Mouse (Mus musculus) forebrain, embryonic 11.5 days (tissue): ENCODE data around the gene 4930407I10Rik. TPM values are rescaled to one million over a fixed set of nuclear protein-coding genes. Genes with fewer than 3 reads are reported as not detected.

Source experiments
- ATAC-seq: fragments of 200-750 bp; cut with Nextera tagmentation; replicated peaks from 2 replicates; pipeline ENCODE4 v1.8.0; 2017; ENCODE audit warnings: moderate TSS enrichment; ENCODE audit not compliant: low FRiP score
- DNase-seq: peaks from one replicate; pipeline ENCODE4 v3.0.0-alpha.2; 2017; ENCODE audit warnings: low spot score
- H3K27ac ChIP-seq: fragments of 300-500 bp; sonication (generic); 2 replicates; pipeline ENCODE4 v1.5.1; 2014; ENCODE audit warnings: low read depth, low read length
- H3K27me3 ChIP-seq: fragments of 300-500 bp; sonication (generic); 2 replicates; pipeline ENCODE4 v1.6.1; 2014; ENCODE audit warnings: mild to moderate bottlenecking, low read length, mixed read lengths; ENCODE audit not compliant: control insufficient read depth, insufficient read depth
- H3K36me3 ChIP-seq: fragments of 300-500 bp; sonication (generic); 2 replicates; pipeline ENCODE4 v1.6.1; 2014; ENCODE audit warnings: mild to moderate bottlenecking, low read length, moderate library complexity, mixed read lengths; ENCODE audit not compliant: control insufficient read depth, insufficient read depth
- H3K4me1 ChIP-seq: fragments of 300-500 bp; sonication (generic); replicated peaks from 2 replicates; pipeline ENCODE4 v1.6.1; 2014; ENCODE audit warnings: low read length, mixed read lengths; ENCODE audit not compliant: control insufficient read depth, insufficient read depth
- H3K4me2 ChIP-seq: fragments of 300-500 bp; sonication (generic); 2 replicates; pipeline ENCODE4 v1.6.1; 2014; ENCODE audit warnings: low read depth, mild to moderate bottlenecking, low read length, moderate library complexity, mixed read lengths; ENCODE audit not compliant: severe bottlenecking
- H3K4me3 ChIP-seq: fragments of 300-500 bp; sonication (generic); 2 replicates; pipeline ENCODE4 v1.5.1; 2014; ENCODE audit warnings: low read depth, low read length
- H3K9ac ChIP-seq: fragments of 300-500 bp; sonication (generic); 2 replicates; pipeline ENCODE4 v1.6.1; 2014; ENCODE audit warnings: low read length
- H3K9me3 ChIP-seq: fragments of 300-500 bp; sonication (generic); 2 replicates; pipeline ENCODE4 v1.6.1; 2016; ENCODE audit warnings: low read length, mixed read lengths; ENCODE audit not compliant: control insufficient read depth
- WGBS: fragments of 180-500 bp; shearing (Covaris S2); extraction: QIAGEN DNeasy Blood & Tissue Kit; methylation state at CpG from one replicate; pipeline ENCODE4 v1.1.7; 2014; 5-methylcytosine and 5-hydroxymethylcytosine counted together
- polyA plus RNA-seq: library from polyadenylated mRNA; unstranded; fragments of >200 nt; fragmentation: Nextera tagmentation; extraction: Ambion mirVana; gene quantifications from 2 replicates; pipeline ENCODE4 v1.2.1, GENCODE M21; 2014

Gene 4930407I10Rik
- polyA plus RNA-seq, 1 experiment from 2014 or later, result not detected

DNA sequence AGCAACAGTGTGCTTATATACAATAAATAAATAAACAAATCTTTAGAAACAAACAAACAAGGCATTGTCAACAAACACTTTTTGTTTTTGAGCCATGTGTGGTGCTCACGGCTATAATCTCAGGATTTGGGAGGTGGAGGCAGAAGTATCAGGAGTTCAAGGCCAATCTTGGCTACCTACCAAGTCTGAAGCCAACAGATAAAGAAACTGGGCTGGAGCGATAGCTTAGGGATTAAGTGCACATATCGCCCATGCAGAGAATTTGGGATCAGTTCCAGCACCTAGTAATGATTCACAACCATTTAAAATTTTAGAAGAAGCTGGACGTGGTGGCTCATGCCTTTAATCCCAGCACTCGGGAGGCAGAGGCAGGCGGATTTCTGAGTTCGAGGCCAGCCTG, 14.5 kb downstream of the 4930407I10Rik start:
- H3K4me3 ChIP-seq, result no peak overlapping the region
- H3K4me2 ChIP-seq, result no peak overlapping the region
- H3K27ac ChIP-seq, result no peak overlapping the region
- H3K4me1 ChIP-seq, result no peaks in the 10 kb centered on the region
- peaks cover 19% of the 10 kb centered on the region for H3K27me3 ChIP-seq
- ATAC-seq, result no peak
- H3K36me3 ChIP-seq, result no peaks in the 10 kb centered on the region
- DNase-seq, result no peak
- no peak overlapping the region for H3K9ac ChIP-seq
- H3K9me3 ChIP-seq, result no peaks in the 10 kb centered on the region; the same call in 1 of the 2 replicates
- WGBS, result 85% methylated on average over 7 of the region's 7 CpGs

DNA sequence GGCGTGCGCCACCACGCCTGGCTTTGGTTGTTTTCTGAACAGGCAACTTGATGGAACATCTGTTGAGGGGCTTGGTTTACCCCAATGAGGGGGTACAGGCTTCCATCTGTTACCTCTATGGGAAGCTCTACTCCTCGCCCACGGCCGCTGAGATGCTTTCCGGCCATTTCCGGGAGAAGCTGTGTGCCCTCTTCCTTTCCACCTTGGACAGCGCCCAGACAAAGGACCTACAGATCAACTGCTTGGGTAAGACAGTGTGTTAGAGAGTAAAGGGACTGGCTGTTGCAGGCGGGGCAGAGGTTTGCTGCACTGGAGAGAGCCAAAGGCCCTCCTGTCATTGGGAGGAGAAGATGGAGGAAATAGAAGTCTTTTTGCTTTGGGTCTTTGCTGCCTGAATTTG, 20.9 kb downstream of the 4930407I10Rik start:
- no peak overlapping the region for H3K4me3 ChIP-seq
- no peak for DNase-seq

GRCm38 (mm10) chr15:82081161-82081560, 22.2 kb downstream of the 4930407I10Rik start:
- Histone ChIP-seq H3K36me3 (no peaks in the 10 kb centered on the region), H3K27me3 (no peaks in the 10 kb centered on the region), H3K9ac (no peak overlapping the region), H3K4me3 (no peak overlapping the region), H3K4me2 (no peak overlapping the region), H3K27ac (no peak overlapping the region), H3K4me1 (no peaks in the 10 kb centered on the region), H3K9me3 (no peaks in the 10 kb centered on the region)
- WGBS, result 31% methylated on average over 7 of the region's 7 CpGs
- ATAC-seq (no peak), DNase-seq (peak; percentile 63)

More for the DNA sequence above, 20.9 kb downstream of the 4930407I10Rik start:
- no peak overlapping the region for H3K4me2 ChIP-seq
- no peaks in the 10 kb centered on the region for H3K9me3 ChIP-seq
- no peaks in the 10 kb centered on the region for H3K36me3 ChIP-seq
- no peak overlapping the region for H3K9ac ChIP-seq
- H3K27ac ChIP-seq, result no peak overlapping the region
- no peak for ATAC-seq
- H3K4me1 ChIP-seq, result no peaks in the 10 kb centered on the region
- no peaks in the 10 kb centered on the region for H3K27me3 ChIP-seq
- 63% methylated on average over 10 of the region's 10 CpGs for WGBS

- H3K4me3 ChIP-seq, result no peak overlapping the region
- H3K27ac ChIP-seq, result no peak overlapping the region
- ATAC-seq (no peak), DNase-seq (no peak)
- H3K4me2 ChIP-seq, result no peak overlapping the region
- no peak overlapping the region for H3K9ac ChIP-seq
- H3K27me3 ChIP-seq, result no peaks in the 10 kb centered on the region
- WGBS, result 86% methylated on average over 9 of the region's 9 CpGs
- H3K36me3 ChIP-seq, result no peaks in the 10 kb centered on the region
- H3K9me3 ChIP-seq, result no peaks in the 10 kb centered on the region
- H3K4me1 ChIP-seq, result no peaks in the 10 kb centered on the region
Observed at GRCm38 (mm10) chr15:82085606-82086005, 26.7 kb downstream of the 4930407I10Rik start.

GRCm38 (mm10) chr15:82086131-82086530, 27.2 kb downstream of the 4930407I10Rik start:
- Histone ChIP-seq H3K36me3 (no peaks in the 10 kb centered on the region), H3K27ac (no peak overlapping the region), H3K4me1 (no peaks in the 10 kb centered on the region), H3K4me3 (no peak overlapping the region), H3K9me3 (no peaks in the 10 kb centered on the region), H3K27me3 (no peaks in the 10 kb centered on the region), H3K9ac (no peak overlapping the region), H3K4me2 (no peak overlapping the region)
- ATAC-seq, result no peak
- 88% methylated on average over 12 of the region's 12 CpGs for WGBS
- DNase-seq, result no peak

- Histone ChIP-seq H3K4me2 (no peak overlapping the region), H3K27me3 (no peaks in the 10 kb centered on the region), H3K4me1 (no peaks in the 10 kb centered on the region), H3K36me3 (no peaks in the 10 kb centered on the region), H3K9ac (no peak overlapping the region), H3K27ac (no peak overlapping the region), H3K4me3 (no peak overlapping the region), H3K9me3 (no peaks in the 10 kb centered on the region)
- ATAC-seq (no peak), DNase-seq (no peak)
- 22% methylated on average over 10 of the region's 10 CpGs for WGBS
Observed at GRCm38 (mm10) chr15:82087266-82087665, 28.3 kb downstream of the 4930407I10Rik start.

GRCm38 (mm10) chr15:82091061-82091460, 32.1 kb downstream of the 4930407I10Rik start:
- ATAC-seq (no peak), DNase-seq (no peak)
- WGBS, result 79% methylated on average over 7 of the region's 7 CpGs
- Histone ChIP-seq H3K27me3 (no peaks in the 10 kb centered on the region), H3K27ac (no peak overlapping the region), H3K4me2 (no peak overlapping the region), H3K9me3 (no peaks in the 10 kb centered on the region), H3K9ac (no peak overlapping the region), H3K4me1 (no peaks in the 10 kb centered on the region), H3K36me3 (no peaks in the 10 kb centered on the region), H3K4me3 (no peak overlapping the region)

DNA sequence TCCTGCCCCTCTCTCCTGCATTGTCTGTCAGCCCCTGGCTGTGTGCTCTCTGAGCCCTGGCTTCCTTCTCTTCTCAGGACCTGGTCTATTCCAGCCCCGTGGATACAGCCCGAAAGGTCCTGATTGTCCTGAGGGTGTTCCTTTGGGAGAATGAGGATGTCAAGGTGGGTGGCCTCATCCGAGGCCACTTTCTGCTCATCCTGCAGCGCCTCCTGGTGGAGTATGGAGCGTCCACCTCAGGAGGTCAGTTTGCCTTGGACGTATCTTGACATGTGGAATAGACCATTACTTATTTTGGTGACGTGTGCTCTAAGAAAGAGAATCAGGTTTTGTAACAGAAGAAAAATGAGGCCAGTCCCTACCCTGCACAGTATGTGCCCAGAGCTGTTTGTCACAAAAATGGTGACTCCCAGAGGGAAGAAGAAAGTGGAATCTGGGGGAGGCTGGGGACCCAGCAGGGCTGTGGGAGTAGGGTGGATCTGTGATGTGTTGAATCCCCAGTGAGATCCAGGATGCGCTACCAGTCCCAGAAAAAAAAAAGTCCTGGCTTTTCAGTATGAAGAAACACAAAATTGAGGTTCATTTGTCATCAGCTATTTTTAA, 48.1 kb downstream of the 4930407I10Rik start:
- DNase-seq (peak; percentile 77), ATAC-seq (no peak)
- H3K36me3 ChIP-seq, result no peaks in the 10 kb centered on the region
- no peak overlapping the region for H3K27ac ChIP-seq
- H3K4me3 ChIP-seq, result no peak overlapping the region
- H3K9ac ChIP-seq, result no peak overlapping the region
- 23% methylated on average over 8 of the region's 8 CpGs for WGBS
- H3K9me3 ChIP-seq, result no peaks in the 10 kb centered on the region
- H3K4me1 ChIP-seq, result no peaks in the 10 kb centered on the region
- H3K4me2 ChIP-seq, result no peak overlapping the region
- H3K27me3 ChIP-seq, result no peaks in the 10 kb centered on the region
